Mouse (Mus musculus): Measurements from ENCODE around the gene Bag5. TPM values are rescaled to one million over a fixed set of nuclear protein-coding genes. Genes with fewer than 3 reads are reported as not detected.

Gene Bag5
- polyA plus RNA-seq, 1 experiment: 52.7 TPM

GRCm38 (mm10) chr12:111704609-111705008 is 8.4 kb downstream of the Bag5 start:
- no peak overlapping the region for H3K27ac ChIP-seq (ENCODE audit: insufficient read depth, low read length)
- TF ChIP-seq POLR2A (IDR thresholded peaks at IDR 0.05; ENCODE audit: borderline replicate concordance, insufficient read depth, low read length): no peak
- TF ChIP-seq CTCF (IDR thresholded peaks at IDR 0.05; ENCODE audit: borderline replicate concordance, insufficient read depth, low read depth, low read length): no peak
- WGBS: 41% methylated on average over 9 of the region's 9 CpGs

GRCm38 (mm10) chr12:111703301-111703700 is 9.8 kb downstream of the Bag5 start:
- 83% methylated on average over 3 of the region's 3 CpGs for WGBS
- no peak for DNase-seq
- Histone ChIP-seq H3K4me3 (replicated peaks; ENCODE audit: insufficient read depth, low read depth, low read length) (no peak overlapping the region), H3K27me3 (ENCODE audit: control insufficient read depth, insufficient read depth, low read length) (no peaks in the 10 kb centered on the region), H3K27ac (ENCODE audit: insufficient read depth, low read length) (no peak overlapping the region), H3K4me1 (ENCODE audit: control insufficient read depth, insufficient read depth, low read length) (peaks cover 21% of the 10 kb centered on the region)
- TF ChIP-seq POLR2A (IDR thresholded peaks at IDR 0.05; ENCODE audit: borderline replicate concordance, insufficient read depth, low read length) (no peak), CTCF (IDR thresholded peaks at IDR 0.05; ENCODE audit: borderline replicate concordance, insufficient read depth, low read depth, low read length) (no peak)

More at GRCm38 (mm10) chr12:111704609-111705008, 8.4 kb downstream of the Bag5 start:
- H3K27me3 ChIP-seq (ENCODE audit: control insufficient read depth, insufficient read depth, low read length): no peaks in the 10 kb centered on the region
- no peak for DNase-seq
- no peak overlapping the region for H3K4me3 ChIP-seq (replicated peaks; ENCODE audit: insufficient read depth, low read depth, low read length)
- peaks cover 13% of the 10 kb centered on the region for H3K4me1 ChIP-seq (ENCODE audit: control insufficient read depth, insufficient read depth, low read length)

- Histone ChIP-seq H3K4me3 (replicated peaks; ENCODE audit: insufficient read depth, low read depth, low read length) (no peak overlapping the region), H3K4me1 (ENCODE audit: control insufficient read depth, insufficient read depth, low read length) (peaks cover 33% of the 10 kb centered on the region), H3K27ac (ENCODE audit: insufficient read depth, low read length) (no peak overlapping the region), H3K27me3 (ENCODE audit: control insufficient read depth, insufficient read depth, low read length) (no peaks in the 10 kb centered on the region)
- DNase-seq: no peak
- TF ChIP-seq CTCF (IDR thresholded peaks at IDR 0.05; ENCODE audit: borderline replicate concordance, insufficient read depth, low read depth, low read length) (no peak), POLR2A (IDR thresholded peaks at IDR 0.05; ENCODE audit: borderline replicate concordance, insufficient read depth, low read length) (no peak)
- WGBS: 87% methylated on average over 9 of the region's 9 CpGs
Measured at GRCm38 (mm10) chr12:111700920-111701458, 12.1 kb downstream of the Bag5 start.

GRCm38 (mm10) chr12:111699542-111699941 is 13.5 kb downstream of the Bag5 start:
- H3K27ac ChIP-seq (ENCODE audit: insufficient read depth, low read length): no peak overlapping the region
- no peak for TF ChIP-seq CTCF (IDR thresholded peaks at IDR 0.05; ENCODE audit: borderline replicate concordance, insufficient read depth, low read depth, low read length)
- TF ChIP-seq POLR2A (IDR thresholded peaks at IDR 0.05; ENCODE audit: borderline replicate concordance, insufficient read depth, low read length): no peak
- no peak overlapping the region for H3K4me3 ChIP-seq (replicated peaks; ENCODE audit: insufficient read depth, low read depth, low read length)
- H3K27me3 ChIP-seq (ENCODE audit: control insufficient read depth, insufficient read depth, low read length): no peaks in the 10 kb centered on the region
- DNase-seq: no peak
- 90% methylated on average over 4 of the region's 4 CpGs for WGBS
- H3K4me1 ChIP-seq (ENCODE audit: control insufficient read depth, insufficient read depth, low read length): peaks cover 37% of the 10 kb centered on the region

- peaks cover 43% of the 10 kb centered on the region for H3K4me1 ChIP-seq (ENCODE audit: control insufficient read depth, insufficient read depth, low read length)
- H3K27ac ChIP-seq (ENCODE audit: insufficient read depth, low read length): peak overlapping the region; percentile 72
- WGBS: 15% methylated on average over 6 of the region's 6 CpGs
- no peak overlapping the region for H3K4me3 ChIP-seq (replicated peaks; ENCODE audit: insufficient read depth, low read depth, low read length)
- DNase-seq: peak; percentile 78 to 82
- TF ChIP-seq POLR2A (IDR thresholded peaks at IDR 0.05; ENCODE audit: borderline replicate concordance, insufficient read depth, low read length) (no peak), CTCF (IDR thresholded peaks at IDR 0.05; ENCODE audit: borderline replicate concordance, insufficient read depth, low read depth, low read length) (no peak)
- H3K27me3 ChIP-seq (ENCODE audit: control insufficient read depth, insufficient read depth, low read length): no peaks in the 10 kb centered on the region
Measured at GRCm38 (mm10) chr12:111698346-111698913, 14.6 kb downstream of the Bag5 start.

- DNase-seq: no peak
Measured at GRCm38 (mm10) chr12:111697708-111698107, 15.3 kb downstream of the Bag5 start.

GRCm38 (mm10) chr12:111696239-111696638 is 16.8 kb downstream of the Bag5 start:
- Histone ChIP-seq H3K4me1 (ENCODE audit: control insufficient read depth, insufficient read depth, low read length) (peaks cover 50% of the 10 kb centered on the region), H3K27me3 (ENCODE audit: control insufficient read depth, insufficient read depth, low read length) (no peaks in the 10 kb centered on the region), H3K4me3 (replicated peaks; ENCODE audit: insufficient read depth, low read depth, low read length) (no peak overlapping the region), H3K27ac (ENCODE audit: insufficient read depth, low read length) (peak overlapping the region; percentile 17)
- DNase-seq: peak; percentile 86 to 87
- WGBS: 1% methylated on average over 6 of the region's 6 CpGs
- TF ChIP-seq CTCF (IDR thresholded peaks at IDR 0.05; ENCODE audit: borderline replicate concordance, insufficient read depth, low read depth, low read length): peak; percentile 87
- TF ChIP-seq POLR2A (IDR thresholded peaks at IDR 0.05; ENCODE audit: borderline replicate concordance, insufficient read depth, low read length): no peak

More at GRCm38 (mm10) chr12:111697708-111698107, 15.3 kb downstream of the Bag5 start:
- peaks cover 43% of the 10 kb centered on the region for H3K4me1 ChIP-seq (ENCODE audit: control insufficient read depth, insufficient read depth, low read length)
- TF ChIP-seq CTCF (IDR thresholded peaks at IDR 0.05; ENCODE audit: borderline replicate concordance, insufficient read depth, low read depth, low read length) (no peak), POLR2A (IDR thresholded peaks at IDR 0.05; ENCODE audit: borderline replicate concordance, insufficient read depth, low read length) (no peak)
- no peaks in the 10 kb centered on the region for H3K27me3 ChIP-seq (ENCODE audit: control insufficient read depth, insufficient read depth, low read length)
- H3K27ac ChIP-seq (ENCODE audit: insufficient read depth, low read length): peak overlapping the region; percentile 72
- WGBS: 78% methylated on average over 4 of the region's 4 CpGs
- no peak overlapping the region for H3K4me3 ChIP-seq (replicated peaks; ENCODE audit: insufficient read depth, low read depth, low read length)
